In genomic region chr17:84956441-84956840, GRCm38 (mm10) we compare ENCODE assay signal across 7 mouse cellular contexts. TPM values are rescaled to one million over a fixed set of nuclear protein-coding genes. Genes with fewer than 3 reads are reported as not detected.
DNase-seq lines count a peak whose midpoint lies in the region; ATAC-seq lines count a peak whose summit lies in the region.

TSS of gene Ppm1b (plus strand) at chr17:84956741.

- WGBS in neural tube, embryonic 11.5 days: 34% methylated on average over 9 of the region's 9 CpGs
- WGBS in embryonic facial prominence, embryonic 12.5 days: 30% methylated on average over 9 of the region's 9 CpGs
- 32% methylated on average over 9 of the region's 9 CpGs for WGBS in heart, embryonic 14.5 days
- WGBS in midbrain, embryonic 16.5 days: 27% methylated on average over 9 of the region's 9 CpGs

- H3K4me2 ChIP-seq in neural tube, embryonic 11.5 days (ENCODE audit: low read depth): peak within 1 kb of the TSS; percentile 39
- peak within 1 kb of the TSS; percentile 65 for H3K4me2 ChIP-seq in embryonic facial prominence, embryonic 12.5 days (replicated peaks)
- peak within 1 kb of the TSS; percentile 91 for H3K4me2 ChIP-seq in heart, embryonic 14.5 days (ENCODE audit: low read length)
- H3K4me2 ChIP-seq in midbrain, embryonic 16.5 days (ENCODE audit: low read length): peak within 1 kb of the TSS; percentile 65

- H3K4me3 ChIP-seq in neural tube, embryonic 11.5 days (ENCODE audit: low read depth, low read length): peak within 1 kb of the TSS; percentile 99
- H3K4me3 ChIP-seq in embryonic facial prominence, embryonic 12.5 days: peak within 1 kb of the TSS; percentile 98
- peak within 1 kb of the TSS; percentile 54 to 62 for H3K4me3 ChIP-seq in heart, embryonic 14.5 days (ENCODE audit: control insufficient read depth in 1 of 2, insufficient read depth in 1 of 2, low read depth in 1 of 2, low read length in 2 of 2)
- peak within 1 kb of the TSS; percentile 92 for H3K4me3 ChIP-seq in midbrain, embryonic 16.5 days (ENCODE audit: low read depth, low read length)

- H3K27ac ChIP-seq in neural tube, embryonic 11.5 days (ENCODE audit: low read depth, low read length): peak within 1 kb of the TSS; percentile 65
- peak within 1 kb of the TSS; percentile 92 for H3K27ac ChIP-seq in embryonic facial prominence, embryonic 12.5 days
- peak within 1 kb of the TSS; percentile 97 to 98 for H3K27ac ChIP-seq in heart, embryonic 14.5 days (replicated peaks in 1 of 2; ENCODE audit: control insufficient read depth in 1 of 2, insufficient read depth in 1 of 2, low read depth in 2 of 2, low read length in 2 of 2)
- peak within 1 kb of the TSS; percentile 87 for H3K27ac ChIP-seq in midbrain, embryonic 16.5 days (ENCODE audit: low read length)

- peaks cover 16% of the 10 kb centered on the region for H3K4me1 ChIP-seq in neural tube, embryonic 11.5 days (ENCODE audit: control insufficient read depth, insufficient read depth, low read length)
- H3K4me1 ChIP-seq in embryonic facial prominence, embryonic 12.5 days: peaks cover 16% of the 10 kb centered on the region
- peaks cover 4 to 26% of the 10 kb centered on the region in 2 experiments for H3K4me1 ChIP-seq in heart, embryonic 14.5 days (ENCODE audit: control insufficient read depth in 2 of 2, insufficient read depth in 2 of 2, low read length in 2 of 2)
- H3K4me1 ChIP-seq in midbrain, embryonic 16.5 days (ENCODE audit: control insufficient read depth, insufficient read depth, low read length): peaks cover 21% of the 10 kb centered on the region

- 0 out of 2 replicates have a peak within 1 kb of the TSS, but pooled peaks have one; percentile 1 for H3K9ac ChIP-seq in neural tube, embryonic 11.5 days (ENCODE audit: low read length)
- H3K9ac ChIP-seq in embryonic facial prominence, embryonic 12.5 days: peak within 1 kb of the TSS; percentile 50
- peak within 1 kb of the TSS; percentile 78 for H3K9ac ChIP-seq in heart, embryonic 14.5 days (ENCODE audit: low read length)
- H3K9ac ChIP-seq in midbrain, embryonic 16.5 days (ENCODE audit: low read depth, low read length): peak within 1 kb of the TSS; percentile 59

- H3K36me3 ChIP-seq in neural tube, embryonic 11.5 days (ENCODE audit: control insufficient read depth, insufficient read depth, low read length): no peaks in the 10 kb centered on the region
- no peaks in the 10 kb centered on the region for H3K36me3 ChIP-seq in embryonic facial prominence, embryonic 12.5 days
- H3K36me3 ChIP-seq in heart, embryonic 14.5 days (ENCODE audit: control insufficient read depth, insufficient read depth, low read length): no peaks in the 10 kb centered on the region
- no peaks in the 10 kb centered on the region for H3K36me3 ChIP-seq in midbrain, embryonic 16.5 days (ENCODE audit: control insufficient read depth, insufficient read depth, low read length)

- no peaks in the 10 kb centered on the region for H3K9me3 ChIP-seq in neural tube, embryonic 11.5 days (ENCODE audit: control insufficient read depth, low read length)
- no peaks in the 10 kb centered on the region for H3K9me3 ChIP-seq in embryonic facial prominence, embryonic 12.5 days
- no peaks in the 10 kb centered on the region for H3K9me3 ChIP-seq in heart, embryonic 14.5 days (ENCODE audit: control insufficient read depth, low read length)
- H3K9me3 ChIP-seq in midbrain, embryonic 16.5 days (replicated peaks; ENCODE audit: control insufficient read depth, low read length, poor library complexity, severe bottlenecking): no peaks in the 10 kb centered on the region

- H3K27me3 ChIP-seq in neural tube, embryonic 11.5 days (ENCODE audit: control insufficient read depth, insufficient read depth, low read length): no peaks in the 10 kb centered on the region
- no peaks in the 10 kb centered on the region for H3K27me3 ChIP-seq in embryonic facial prominence, embryonic 12.5 days
- no peaks in the 10 kb centered on the region for H3K27me3 ChIP-seq in heart, embryonic 14.5 days (ENCODE audit: control insufficient read depth, insufficient read depth, low read length)
- no peaks in the 10 kb centered on the region for H3K27me3 ChIP-seq in midbrain, embryonic 16.5 days (ENCODE audit: control insufficient read depth, insufficient read depth, low read depth, low read length)

- DNase-seq in neural tube, embryonic 11.5 days (ENCODE audit: low spot score): no peak
- DNase-seq in neural tube, embryonic 10.5 days (ENCODE audit: extremely low spot score, low spot score): no peak
- DNase-seq in layer of hippocampus, postnatal 36 days: no peak
- no peak for DNase-seq in ovary, postnatal 10 days (ENCODE audit: low spot score)

- ATAC-seq in neural tube, embryonic 11.5 days (ENCODE audit: insufficient read depth, low FRiP score, low TSS enrichment): no peak
- ATAC-seq in embryonic facial prominence, embryonic 12.5 days (ENCODE audit: insufficient number of reproducible peaks, insufficient read depth, low FRiP score, low TSS enrichment): no peak
- ATAC-seq in heart, embryonic 14.5 days (ENCODE audit: insufficient number of reproducible peaks, insufficient read depth, low FRiP score, low read depth): no peak
- no peak for ATAC-seq in midbrain, embryonic 16.5 days

RNA-seq across cellular contexts. Expression of gene Ppm1b, which starts in this region (rescaled TPM):
- 98.5 and 100 TPM in 2 replicates for polyA plus RNA-seq in neural tube, embryonic 11.5 days (2014; fragmentation: Nextera tagmentation; extraction: Ambion mirVana)
- polyA plus RNA-seq in embryonic facial prominence, embryonic 12.5 days (2016; fragmentation: Nextera tagmentation; extraction: Ambion mirVana): 90.7 and 95.4 TPM in 2 replicates
- 68.9 and 73.0 TPM in 2 replicates for polyA plus RNA-seq in heart, embryonic 14.5 days (2014; fragmentation: Nextera tagmentation; extraction: Ambion mirVana)
- total RNA-seq in layer of hippocampus, postnatal 36 days (2021): 100 to 1,000 TPM; 131 TPM
- polyA plus RNA-seq in midbrain, embryonic 16.5 days (2015; fragmentation: Nextera tagmentation; extraction: Ambion mirVana): 74.1 and 79.2 TPM in 2 replicates

Comparison
In these comparisons a context has a peak if more than half of its experiments do, and no peak if none do; other contexts are left out.
1. H3K4me2 ChIP-seq: peak in every context shown above with its lines; median percentile 91 in heart, embryonic 14.5 days; 65 in embryonic facial prominence, embryonic 12.5 days; 65 in midbrain, embryonic 16.5 days; 39 in neural tube, embryonic 11.5 days.
2. H3K9ac ChIP-seq: peak in every context shown above with its lines; median percentile 78 in heart, embryonic 14.5 days; 59 in midbrain, embryonic 16.5 days; 50 in embryonic facial prominence, embryonic 12.5 days; 1 in neural tube, embryonic 11.5 days.